In genomic region chr7:45706721-45707241, GRCm38 (mm10) we compare ENCODE assay signal across 8 mouse cellular contexts. TPM values are rescaled to one million over a fixed set of nuclear protein-coding genes. Genes with fewer than 3 reads are reported as not detected.
DNase-seq lines count a peak whose midpoint lies in the region; ATAC-seq and TF ChIP-seq lines count a peak whose summit lies in the region.

No protein-coding gene starts in this region.

- TF ChIP-seq POLR2A in ES-Bruce4 (IDR thresholded peaks at IDR 0.05; ENCODE audit: insufficient read depth, low read length): no peak

- no peak for ATAC-seq in hindbrain, embryonic 11.5 days (ENCODE audit: low FRiP score)

- H3K27ac ChIP-seq in ES-Bruce4 (ENCODE audit: insufficient read depth, low read length): peak overlapping the region; percentile 78
- H3K27ac ChIP-seq in hindbrain, embryonic 11.5 days (ENCODE audit: low read depth, low read length): peak overlapping the region; percentile 56; the same call in 1 of the 2 replicates

- no peak for TF ChIP-seq CTCF in ES-Bruce4 (IDR thresholded peaks at IDR 0.05; ENCODE audit: low read depth, low read length)

- peaks cover 10% of the 10 kb centered on the region for H3K4me1 ChIP-seq in ES-Bruce4 (ENCODE audit: control insufficient read depth, insufficient read depth, low read length)
- H3K4me1 ChIP-seq in hindbrain, embryonic 11.5 days (replicated peaks; ENCODE audit: control insufficient read depth, insufficient read depth, low read length): peaks cover 41% of the 10 kb centered on the region

- no peaks in the 10 kb centered on the region for H3K36me3 ChIP-seq in ES-Bruce4 (ENCODE audit: control insufficient read depth, insufficient read depth, low read length, poor library complexity, severe bottlenecking)
- peaks cover 3% of the 10 kb centered on the region; the same call in 1 of the 2 replicates for H3K36me3 ChIP-seq in hindbrain, embryonic 11.5 days (ENCODE audit: control insufficient read depth, insufficient read depth, low read length)

- peak; percentile 72 for DNase-seq in c-Kit-positive CD71-positive TER-119-positive erythroid progenitor cells, embryonic 14.5 days (ENCODE audit: low spot score)
- DNase-seq in forelimb bud, embryonic 11.5 days (ENCODE audit: low read depth, low spot score): peak; percentile 73
- DNase-seq in hindbrain, embryonic 11.5 days (ENCODE audit: low spot score): peak; percentile 83
- peak; percentile 80 to 84 for DNase-seq in layer of hippocampus, postnatal 36 days
- peak; percentile 88 for DNase-seq in lung, postnatal 36 days
- DNase-seq in right cerebral cortex, adult 18-20 months: peak; percentile 86
- peak; percentile 91 for DNase-seq in urinary bladder, adult 2 months (ENCODE audit: low spot score)

- peak overlapping the region; percentile 86 for H3K9ac ChIP-seq in ES-Bruce4 (ENCODE audit: low read depth, poor library complexity, severe bottlenecking)
- H3K9ac ChIP-seq in hindbrain, embryonic 11.5 days (ENCODE audit: low read depth, low read length): peak overlapping the region; percentile 66

- no peaks in the 10 kb centered on the region for H3K27me3 ChIP-seq in ES-Bruce4 (ENCODE audit: control insufficient read depth, insufficient read depth, low read length, poor library complexity, severe bottlenecking)
- H3K27me3 ChIP-seq in hindbrain, embryonic 11.5 days (ENCODE audit: control insufficient read depth, insufficient read depth, low read length): no peaks in the 10 kb centered on the region

- no peak for TF ChIP-seq EP300 in ES-Bruce4 (IDR thresholded peaks at IDR 0.05; ENCODE audit: insufficient read depth, low read depth, low read length)

- under 1% methylated on average over 24 of the region's 45 CpGs for WGBS in hindbrain, embryonic 11.5 days

- H3K9me3 ChIP-seq in ES-Bruce4 (replicated peaks; ENCODE audit: control insufficient read depth, insufficient read depth, low read length, poor library complexity, severe bottlenecking): no peaks in the 10 kb centered on the region
- no peaks in the 10 kb centered on the region for H3K9me3 ChIP-seq in hindbrain, embryonic 11.5 days (ENCODE audit: control insufficient read depth, low read length)

- peak overlapping the region; percentile 89 for H3K4me3 ChIP-seq in ES-Bruce4 (ENCODE audit: low read depth, low read length)
- H3K4me3 ChIP-seq in hindbrain, embryonic 11.5 days (ENCODE audit: low read depth, low read length): peak overlapping the region; percentile 54

- H3K4me2 ChIP-seq in hindbrain, embryonic 11.5 days (replicated peaks; ENCODE audit: low read depth, low read length): peak overlapping the region; percentile 95

RNA-seq across cellular contexts. Expression of gene Dbp, which starts 1.9 kb away (rescaled TPM):
- polyA plus RNA-seq in ES-Bruce4 (2011; ENCODE audit: insufficient read depth, insufficient read length, low read depth, missing spikeins): 6.7 and 6.9 TPM in 2 replicates
- 2.2 and 2.8 TPM in 2 replicates for polyA plus RNA-seq in hindbrain, embryonic 11.5 days (2014; fragmentation: Nextera tagmentation; extraction: Ambion mirVana)
- total RNA-seq in layer of hippocampus, postnatal 36 days (2021): 10 to 100 TPM; 49.8 to 51.5 TPM
- polyA plus RNA-seq in urinary bladder, adult 2 months (2012; rRNA removed): 335 and 503 TPM in 2 replicates

RNA-seq across cellular contexts. Expression of gene Car11, which starts 7.1 kb away (rescaled TPM):
- 6.0 and 9.7 TPM in 2 replicates for polyA plus RNA-seq in ES-Bruce4 (2011; ENCODE audit: insufficient read depth, insufficient read length, low read depth, missing spikeins)
- polyA plus RNA-seq in hindbrain, embryonic 11.5 days (2014; fragmentation: Nextera tagmentation; extraction: Ambion mirVana): 8.8 and 9.9 TPM in 2 replicates
- total RNA-seq in layer of hippocampus, postnatal 36 days (2021): 100 to 1,000 TPM; 191 to 217 TPM
- 25.0 and 29.8 TPM in 2 replicates for polyA plus RNA-seq in urinary bladder, adult 2 months (2012; rRNA removed)

RNA-seq across cellular contexts. Expression of gene Rpl18, which starts 8.5 kb away (rescaled TPM):
- 1,593 and 1,677 TPM in 2 replicates for polyA plus RNA-seq in ES-Bruce4 (2011; ENCODE audit: insufficient read depth, insufficient read length, low read depth, missing spikeins)
- 904 and 927 TPM in 2 replicates for polyA plus RNA-seq in hindbrain, embryonic 11.5 days (2014; fragmentation: Nextera tagmentation; extraction: Ambion mirVana)
- 100 to 1,000 TPM; 372 to 375 TPM for total RNA-seq in layer of hippocampus, postnatal 36 days (2021)
- polyA plus RNA-seq in urinary bladder, adult 2 months (2012; rRNA removed): 594 and 906 TPM in 2 replicates

RNA-seq across cellular contexts. Expression of gene Sphk2, which starts 11.0 kb away (rescaled TPM):
- polyA plus RNA-seq in ES-Bruce4 (2011; ENCODE audit: insufficient read depth, insufficient read length, low read depth, missing spikeins): 10.4 and 11.1 TPM in 2 replicates
- 13.6 and 17.6 TPM in 2 replicates for polyA plus RNA-seq in hindbrain, embryonic 11.5 days (2014; fragmentation: Nextera tagmentation; extraction: Ambion mirVana)
- 10 to 100 TPM; 36.6 to 37.2 TPM for total RNA-seq in layer of hippocampus, postnatal 36 days (2021)
- polyA plus RNA-seq in urinary bladder, adult 2 months (2012; rRNA removed): 22.1 and 25.6 TPM in 2 replicates

RNA-seq across cellular contexts. Expression of gene Sec1, which starts 12.6 kb away (rescaled TPM):
- polyA plus RNA-seq in ES-Bruce4 (2011; ENCODE audit: insufficient read depth, insufficient read length, low read depth, missing spikeins): 1.1 and 1.4 TPM in 2 replicates
- polyA plus RNA-seq in hindbrain, embryonic 11.5 days (2014; fragmentation: Nextera tagmentation; extraction: Ambion mirVana): 0.29 and 0.75 TPM in 2 replicates
- 1 to 10 TPM; 2.0 to 2.7 TPM for total RNA-seq in layer of hippocampus, postnatal 36 days (2021)
- polyA plus RNA-seq in urinary bladder, adult 2 months (2012; rRNA removed): 0.09 and 0.14 TPM in 2 replicates

Comparison
In these comparisons a context has a peak if more than half of its experiments do, and no peak if none do; other contexts are left out.
1. RNA of gene Dbp, which starts 1.9 kb away (polyA plus RNA-seq): 335 to 503 TPM in urinary bladder, adult 2 months; 6.7 to 6.9 TPM in ES-Bruce4 and 2.2 to 2.8 TPM in hindbrain, embryonic 11.5 days; every median in the first group is over 10 times any median in the second.
2. Peak in every context shown above with its lines, with median percentiles within 50 percentile points of each other: DNase-seq.